Mouse (Mus musculus) left cerebral cortex, postnatal 4 days (tissue): ENCODE measurements around the gene Cd80. TPM values are rescaled to one million over a fixed set of nuclear protein-coding genes. Genes with fewer than 3 reads are reported as not detected.

Experiments
- DNase-seq: peaks from one replicate; pipeline ENCODE4 v3.0.0-alpha.2; 2022
- intact Hi-C: fragments of 180-260 bp; cut with DNase I; formaldehyde crosslinking; loops from one replicate; pipeline ENCODE4 v1.15.1; 2025
- total RNA-seq, 2 experiments: library from RNA; stranded (reverse); gene quantifications; 2 replicates each; pipeline ENCODE4 v1.2.3; 2021

The Cd80 gene
- total RNA-seq, 2 experiments from 2014 or later = 0.36 to 0.50 TPM

GRCm38 (mm10) chr16:38521211-38521987, 66.0 kb downstream of the Cd80 start:
- intact Hi-C loops = no loop called here
- DNase-seq = no peak

GRCm38 (mm10) chr16:38522129-38523084, 67.0 kb downstream of the Cd80 start, which contains the start of gene Timmdc1:
TSS of gene Timmdc1 (minus strand) at chr16:38522663.
- intact Hi-C loops = no loop called here
- peak; percentile 97 for DNase-seq

- intact Hi-C loops = no loop called here
These were observed 70.9 kb downstream of the Cd80 start for GRCm38 (mm10) chr16:38526264-38526663.

GRCm38 (mm10) chr16:38536544-38537146, 81.3 kb downstream of the Cd80 start:
- intact Hi-C loops = loop anchor here (5.0 to 10.0 kb wide), 2 partner anchors 188 to 516 kb away; no protein-coding TSS in a partner anchor
- DNase-seq = peak; percentile 71

More at GRCm38 (mm10) chr16:38526264-38526663, 70.9 kb downstream of the Cd80 start:
- DNase-seq = no peak

DNA sequence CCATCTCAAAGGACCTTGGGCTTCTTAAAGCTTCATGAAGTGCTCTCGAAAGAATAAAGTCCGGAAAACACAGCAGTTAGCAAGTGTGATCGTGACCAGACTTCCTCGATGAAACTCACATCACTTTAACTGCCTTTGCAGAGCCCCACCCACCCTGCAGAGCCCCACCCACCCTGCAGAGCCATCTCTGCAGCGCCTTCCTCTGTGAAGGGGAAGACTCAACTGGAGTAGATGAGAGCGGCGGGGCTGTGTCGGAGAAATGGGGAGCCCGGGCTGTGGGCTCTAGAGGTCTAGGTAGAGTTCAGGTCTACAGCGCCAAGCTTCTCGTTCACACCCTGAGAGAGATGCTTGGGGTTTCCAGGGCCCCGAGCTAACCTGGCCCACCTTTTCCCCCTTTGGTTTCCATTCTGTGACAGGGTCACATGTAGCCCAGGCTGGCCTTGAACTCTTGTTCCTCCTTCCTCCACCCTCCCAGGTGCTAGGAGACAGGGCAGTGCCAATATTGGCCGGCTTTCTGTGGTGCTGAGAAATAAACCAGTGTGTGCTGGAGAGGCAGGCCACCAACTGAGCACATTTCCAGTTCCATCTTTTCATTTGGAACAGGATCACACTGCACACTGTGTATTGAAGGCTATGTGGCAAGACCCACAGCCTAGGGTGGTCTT, 83.5 kb downstream of the Cd80 start:
- intact Hi-C loops = loop anchor here (5.0 to 10.0 kb wide), 2 partner anchors 186 to 513 kb away; no protein-coding TSS in a partner anchor
- DNase-seq = no peak

Other genes with a start within 250 kb of the Cd80 start
- gene Nr1i2, start 160.7 kb upstream of the Cd80 start, total RNA-seq = not detected
- 1 to 10 TPM in 1 of 2 experiments, under 1 TPM in 1; 0.89 to 1.0 TPM for gene Maats1, start 113.4 kb upstream of the Cd80 start, total RNA-seq
- gene Cox17, start 108.6 kb upstream of the Cd80 start, total RNA-seq = 10 to 100 TPM; 35.0 to 42.2 TPM
- not detected for gene Gm21987, start 108.5 kb upstream of the Cd80 start, total RNA-seq
- under 1 TPM; 0.34 to 0.50 TPM for gene Popdc2, start 93.4 kb upstream of the Cd80 start, total RNA-seq
- gene Pla1a, start 22.4 kb upstream of the Cd80 start, total RNA-seq = under 1 TPM; 0.36 to 0.38 TPM
- 10 to 100 TPM; 61.2 to 62.2 TPM for gene Adprh, start 2.9 kb upstream of the Cd80 start, total RNA-seq
- 10 to 100 TPM; 28.8 to 29.5 TPM for gene Timmdc1, start 67.1 kb downstream of the Cd80 start, total RNA-seq
- gene Poglut1, start 94.7 kb downstream of the Cd80 start, total RNA-seq = 10 to 100 TPM; 33.3 to 35.5 TPM
- gene Tmem39a, start 103.1 kb downstream of the Cd80 start, total RNA-seq = 10 to 100 TPM; 26.2 to 27.2 TPM